Mouse (Mus musculus) heart, embryonic 13.5 days (tissue): ENCODE results near the gene Cmss1. TPM values are rescaled to one million over a fixed set of nuclear protein-coding genes. Genes with fewer than 3 reads are reported as not detected.
A peak's percentile ranks its signal among the peaks of the same experiment; 100 is the strongest.

Experiments used
- ATAC-seq: fragments of 200-750 bp; cut with Nextera tagmentation; 2 replicates; pipeline ENCODE4 v1.8.0; 2017; ENCODE audit warnings: moderate TSS enrichment; ENCODE audit not compliant: insufficient number of reproducible peaks, low FRiP score, low TSS enrichment; ENCODE audit errors: extremely low read depth
- H3K27ac ChIP-seq: fragments of 300-500 bp; sonication (generic); replicated peaks from 2 replicates; pipeline ENCODE4 v1.5.1; 2015; ENCODE audit warnings: moderate library complexity, mild to moderate bottlenecking, inconsistent platforms
- H3K27me3 ChIP-seq: fragments of 300-500 bp; sonication (generic); replicated peaks from 2 replicates; pipeline ENCODE4 v1.6.1; 2015; ENCODE audit warnings: mild to moderate bottlenecking, inconsistent platforms
- H3K36me3 ChIP-seq: fragments of 300-500 bp; sonication (generic); 2 replicates; pipeline ENCODE4 v1.6.1; 2015; ENCODE audit warnings: mild to moderate bottlenecking, inconsistent platforms
- H3K4me1 ChIP-seq: fragments of 300-500 bp; sonication (generic); 2 replicates; pipeline ENCODE4 v1.6.1; 2015; ENCODE audit warnings: inconsistent platforms
- H3K4me2 ChIP-seq: fragments of 300-500 bp; sonication (generic); 2 replicates; pipeline ENCODE4 v1.6.1; 2015; ENCODE audit warnings: inconsistent platforms, mild to moderate bottlenecking, moderate library complexity
- H3K4me3 ChIP-seq: fragments of 300-500 bp; sonication (generic); 2 replicates; pipeline ENCODE4 v1.5.1; 2015; ENCODE audit warnings: moderate library complexity, mild to moderate bottlenecking, inconsistent platforms
- H3K9ac ChIP-seq: fragments of 300-500 bp; sonication (generic); 2 replicates; pipeline ENCODE4 v1.6.1; 2015; ENCODE audit warnings: inconsistent platforms, mild to moderate bottlenecking, moderate library complexity
- H3K9me3 ChIP-seq: fragments of 300-500 bp; sonication (generic); 2 replicates; pipeline ENCODE4 v1.6.1; 2016; ENCODE audit warnings: inconsistent platforms
- WGBS: fragments of 180-500 bp; shearing (Covaris S2); methylation state at CpG from one replicate; pipeline ENCODE4 v1.1.7; 2015; ENCODE audit warnings: mixed read lengths; 5-methylcytosine and 5-hydroxymethylcytosine counted together
- polyA plus RNA-seq: library from polyadenylated mRNA; unstranded; fragments of >200 nt; fragmentation: Nextera tagmentation; extraction: Ambion mirVana; gene quantifications from 2 replicates; pipeline ENCODE4 v1.2.1, GENCODE M21; 2015

Gene Cmss1
- polyA plus RNA-seq, 1 experiment from 2014 or later, result 32.2 TPM

DNA sequence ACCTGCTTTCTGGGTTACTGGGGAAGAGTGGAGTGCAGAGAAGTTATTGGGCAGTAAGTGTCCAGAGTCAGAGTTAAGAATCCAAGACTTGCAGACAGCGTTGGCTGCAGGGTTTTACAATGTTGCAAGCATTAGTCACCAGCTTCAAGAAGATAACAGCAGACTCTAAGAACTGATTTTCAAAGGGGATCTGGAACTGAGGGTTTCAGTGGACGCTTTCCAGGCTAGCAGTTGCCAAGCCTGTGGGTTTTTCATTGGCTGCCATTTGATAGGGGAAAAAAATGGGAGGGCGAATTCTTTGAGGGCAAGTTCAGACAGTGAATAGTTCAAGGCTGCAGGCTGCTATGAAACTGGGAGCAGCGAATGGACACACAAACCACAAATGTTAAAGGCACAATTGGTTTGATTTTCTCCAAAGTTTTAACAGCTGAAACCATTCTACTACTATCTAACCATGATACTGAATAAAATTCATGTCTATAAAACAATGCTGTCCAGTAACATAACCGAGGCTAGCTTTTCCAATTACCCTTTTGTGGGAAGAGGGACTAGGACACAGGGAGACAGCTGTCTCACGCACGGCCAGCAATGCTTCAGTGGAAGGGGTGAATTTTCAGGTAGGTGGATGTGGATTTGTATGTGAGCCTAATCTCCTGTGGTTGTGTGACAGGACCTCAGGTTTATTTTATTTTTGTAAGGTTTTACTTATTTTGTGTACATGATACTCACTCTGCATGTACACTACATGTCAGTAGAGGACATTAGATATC is 179.0 kb downstream of the Cmss1 start:
- Histone ChIP-seq H3K36me3 (no peaks in the 10 kb centered on the region), H3K9ac (no peak overlapping the region), H3K4me1 (peaks cover 50% of the 10 kb centered on the region), H3K27ac (peak overlapping the region; percentile 75), H3K27me3 (no peaks in the 10 kb centered on the region), H3K4me3 (no peak overlapping the region), H3K9me3 (no peaks in the 10 kb centered on the region), H3K4me2 (no peak overlapping the region)
- ATAC-seq, result no peak
- WGBS, result 47% methylated on average over 7 of the region's 7 CpGs

DNA sequence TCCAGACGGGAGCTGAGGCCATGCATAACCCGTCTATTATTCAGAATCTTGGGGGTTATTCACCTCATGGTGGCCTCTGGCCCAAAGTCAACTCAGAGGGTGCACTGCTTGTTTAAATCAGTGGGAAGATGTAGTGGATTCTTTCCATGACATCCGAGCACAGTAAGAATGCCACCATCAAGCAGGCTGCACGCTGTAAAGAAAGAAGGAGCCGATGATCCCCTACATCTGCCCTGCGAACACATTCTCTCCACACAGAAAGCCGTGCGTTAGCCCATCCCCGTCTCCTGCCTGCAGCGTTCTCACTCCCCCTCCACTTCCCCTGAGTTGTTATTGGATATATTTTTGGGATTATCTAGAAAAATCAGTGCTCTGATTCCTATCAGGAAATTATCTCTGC is 180.0 kb downstream of the Cmss1 start:
- Histone ChIP-seq H3K36me3 (no peaks in the 10 kb centered on the region), H3K4me3 (no peak overlapping the region), H3K9me3 (no peaks in the 10 kb centered on the region), H3K27me3 (no peaks in the 10 kb centered on the region), H3K9ac (no peak overlapping the region), H3K4me2 (no peak overlapping the region), H3K27ac (peak overlapping the region; percentile 75), H3K4me1 (peaks cover 56% of the 10 kb centered on the region)
- no peak for ATAC-seq
- WGBS, result 72% methylated on average over 10 of the region's 10 CpGs

DNA sequence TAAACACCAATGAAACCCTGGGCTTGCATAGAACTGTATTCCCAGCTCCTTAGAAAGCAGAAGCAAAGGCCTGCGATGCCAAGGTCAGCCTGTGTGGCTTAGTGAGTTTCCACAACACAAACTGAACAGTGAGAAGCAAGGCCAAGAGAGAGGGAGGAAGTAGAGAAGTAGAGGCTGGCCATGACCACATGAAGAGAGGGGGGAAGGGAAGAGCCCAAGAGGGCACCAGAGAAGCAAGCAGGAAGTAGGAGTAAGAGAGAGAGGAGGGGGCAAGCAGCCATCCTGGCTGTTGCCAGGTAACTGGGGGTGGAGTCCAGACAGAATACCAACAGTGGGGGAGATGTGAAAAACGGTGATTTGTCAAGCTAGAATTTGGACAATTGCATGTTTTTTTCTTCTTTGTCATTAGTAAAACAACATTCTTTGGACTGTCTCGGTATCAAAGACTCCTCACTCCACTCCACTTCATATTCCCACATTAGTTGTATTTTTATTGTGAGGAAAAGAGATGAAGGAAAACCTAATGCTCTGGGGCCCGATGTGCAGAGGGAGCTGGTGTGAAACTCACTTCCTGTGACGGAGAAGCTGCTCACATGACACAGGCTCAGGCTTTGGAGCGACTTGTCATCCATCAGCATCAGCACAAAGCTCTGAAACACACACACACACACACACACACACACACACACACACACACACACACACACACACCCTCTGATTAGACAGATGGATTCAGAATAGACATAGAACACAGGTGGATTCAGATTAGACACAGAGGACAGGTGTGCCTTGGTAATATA is 183.5 kb downstream of the Cmss1 start:
- H3K27ac ChIP-seq, result peak overlapping the region; percentile 24; the same call in 1 of the 2 replicates
- H3K4me2 ChIP-seq, result no peak overlapping the region
- no peak overlapping the region for H3K9ac ChIP-seq
- 66% methylated on average over 6 of the region's 6 CpGs for WGBS
- H3K9me3 ChIP-seq, result no peaks in the 10 kb centered on the region
- no peak for ATAC-seq
- H3K4me3 ChIP-seq, result no peak overlapping the region
- no peaks in the 10 kb centered on the region for H3K36me3 ChIP-seq
- H3K27me3 ChIP-seq, result no peaks in the 10 kb centered on the region
- peaks cover 77% of the 10 kb centered on the region for H3K4me1 ChIP-seq

DNA sequence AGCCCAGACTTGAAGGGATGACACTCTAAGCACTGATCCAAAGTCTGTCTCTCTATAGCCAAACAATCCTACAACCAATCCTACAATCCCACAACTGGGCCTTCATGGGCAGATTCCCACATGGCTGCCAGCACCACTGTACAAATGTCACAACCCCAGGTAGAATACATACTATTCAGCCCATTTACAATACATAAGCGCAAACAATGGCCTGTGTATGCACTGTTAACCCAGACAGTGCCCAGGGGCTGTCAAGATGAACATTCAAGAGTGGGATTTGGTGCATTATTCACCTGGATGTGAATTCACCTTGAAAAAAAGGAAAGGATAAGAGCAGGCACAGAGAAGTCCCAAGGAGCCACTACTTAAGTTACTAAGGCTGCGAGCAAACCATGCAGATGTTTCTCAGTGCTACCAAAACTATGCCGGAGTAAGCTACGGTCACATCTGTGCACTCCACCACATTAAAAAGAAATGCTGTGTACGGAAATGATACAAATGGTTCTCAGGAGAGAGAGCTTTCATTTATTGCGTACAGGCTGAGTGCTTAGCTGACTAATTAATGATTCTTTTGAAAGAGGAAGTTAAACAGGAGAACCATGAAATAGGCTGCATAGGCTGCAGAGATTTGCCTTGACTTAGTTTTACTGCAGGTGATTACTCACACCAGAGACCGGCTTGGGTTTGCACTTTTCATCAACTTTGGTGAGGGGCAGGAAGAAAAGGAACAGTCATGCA is 184.8 kb downstream of the Cmss1 start:
- no peak for ATAC-seq
- H3K4me2 ChIP-seq, result no peak overlapping the region
- H3K36me3 ChIP-seq, result no peaks in the 10 kb centered on the region
- no peak overlapping the region for H3K4me3 ChIP-seq
- H3K4me1 ChIP-seq, result peaks cover 75% of the 10 kb centered on the region
- H3K27ac ChIP-seq, result peak overlapping the region; percentile 82
- H3K27me3 ChIP-seq, result no peaks in the 10 kb centered on the region
- H3K9ac ChIP-seq, result no peak overlapping the region
- no peaks in the 10 kb centered on the region for H3K9me3 ChIP-seq
- 82% methylated on average over 7 of the region's 7 CpGs for WGBS

DNA sequence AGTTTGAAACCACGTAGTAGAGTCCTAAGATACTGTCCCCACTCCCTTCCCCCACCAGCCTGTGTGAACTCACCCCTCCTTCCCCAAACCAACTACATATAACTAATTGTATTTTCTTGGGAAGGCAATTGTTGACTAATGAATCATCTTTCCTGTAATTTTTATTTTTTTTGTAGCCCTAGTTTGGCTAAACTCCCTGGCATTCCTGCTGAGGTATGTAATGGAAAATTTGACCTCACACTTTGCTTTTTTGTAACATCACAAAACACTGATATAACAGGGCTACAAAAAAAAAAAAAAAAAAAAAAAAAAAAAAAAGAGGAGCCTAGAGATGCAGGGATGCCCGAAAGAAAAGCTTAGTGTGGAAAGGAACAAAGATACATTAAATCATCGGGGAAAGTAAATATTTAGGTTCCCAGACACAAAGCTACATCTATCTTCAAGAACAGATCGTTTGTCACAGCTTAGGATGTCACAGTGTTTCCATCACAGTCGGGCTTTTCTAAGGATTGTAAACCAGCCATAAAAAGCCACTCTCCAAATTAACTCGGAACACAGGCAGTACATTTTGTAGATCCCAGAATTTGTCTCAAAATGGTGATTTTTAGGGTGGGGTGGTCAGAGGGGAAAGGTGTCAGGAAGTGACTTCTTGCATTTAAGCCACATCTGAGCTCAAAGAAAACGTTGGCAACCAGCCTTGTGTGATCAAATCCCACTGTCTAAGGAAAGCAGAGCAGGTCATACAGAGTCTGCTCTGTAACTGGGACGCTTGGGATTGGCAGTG is 185.7 kb downstream of the Cmss1 start:
- 35% methylated on average over 8 of the region's 8 CpGs for WGBS
- Histone ChIP-seq H3K9ac (no peak overlapping the region), H3K27me3 (no peaks in the 10 kb centered on the region), H3K4me2 (no peak overlapping the region), H3K9me3 (no peaks in the 10 kb centered on the region), H3K36me3 (no peaks in the 10 kb centered on the region), H3K4me3 (no peak overlapping the region), H3K27ac (peak overlapping the region; percentile 82), H3K4me1 (peaks cover 74% of the 10 kb centered on the region)
- no peak for ATAC-seq

DNA sequence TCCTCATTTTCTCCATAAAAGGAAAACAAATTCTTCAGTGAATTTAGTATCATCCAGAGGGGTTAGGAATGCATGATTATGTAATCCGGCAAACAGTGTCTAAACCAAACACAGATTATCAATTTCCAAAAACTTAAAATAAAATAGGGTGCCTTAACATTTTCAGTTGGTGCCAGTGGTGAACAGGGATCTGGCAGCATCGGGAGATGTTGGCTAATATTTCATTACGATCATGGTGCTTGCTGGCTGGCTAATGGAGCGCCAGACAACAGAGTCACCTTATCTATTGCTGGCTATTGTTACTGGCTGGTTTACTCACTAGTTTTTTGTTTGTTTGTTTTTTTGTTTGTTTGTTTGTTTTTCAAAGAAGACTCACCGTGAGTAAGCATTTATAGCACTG is 186.8 kb downstream of the Cmss1 start:
- no peaks in the 10 kb centered on the region for H3K9me3 ChIP-seq
- no peak overlapping the region for H3K4me2 ChIP-seq
- no peak for ATAC-seq
- 67% methylated on average over 5 of the region's 5 CpGs for WGBS
- peak overlapping the region; percentile 82 for H3K27ac ChIP-seq
- no peaks in the 10 kb centered on the region for H3K36me3 ChIP-seq
- no peak overlapping the region for H3K9ac ChIP-seq
- H3K4me3 ChIP-seq, result no peak overlapping the region
- H3K4me1 ChIP-seq, result peaks cover 64% of the 10 kb centered on the region
- H3K27me3 ChIP-seq, result no peaks in the 10 kb centered on the region

DNA sequence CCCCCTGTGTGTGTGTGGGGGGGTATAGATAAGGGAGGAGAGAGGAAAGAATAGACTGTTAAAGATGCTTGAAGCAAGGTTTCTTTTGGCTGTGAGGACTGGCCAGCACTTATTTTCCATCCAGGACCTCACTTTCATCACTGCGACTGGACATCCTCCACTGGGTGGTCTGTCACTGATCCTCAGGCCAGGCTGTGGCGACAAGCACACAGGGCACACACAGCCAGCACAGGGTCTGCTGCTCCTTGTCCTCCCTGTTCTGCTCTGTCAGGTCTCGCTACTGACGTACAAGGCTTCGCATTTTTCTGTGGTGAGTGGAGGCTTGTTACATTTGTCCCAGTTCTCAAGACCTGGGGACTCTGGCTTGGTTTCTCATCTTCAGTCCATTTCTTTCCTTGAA is 187.3 kb downstream of the Cmss1 start:
- Histone ChIP-seq H3K4me2 (no peak overlapping the region; the same call in 1 of the 2 replicates), H3K9ac (peak overlapping the region; percentile 63; the same call in 1 of the 2 replicates), H3K9me3 (peaks cover 5% of the 10 kb centered on the region; the same call in 1 of the 2 replicates), H3K4me3 (no peak overlapping the region), H3K27ac (peak overlapping the region; percentile 82), H3K27me3 (no peaks in the 10 kb centered on the region), H3K36me3 (no peaks in the 10 kb centered on the region), H3K4me1 (peaks cover 60% of the 10 kb centered on the region)
- WGBS, result 27% methylated on average over 5 of the region's 5 CpGs
- ATAC-seq, result no peak; the same call in 1 of the 2 replicates

DNA sequence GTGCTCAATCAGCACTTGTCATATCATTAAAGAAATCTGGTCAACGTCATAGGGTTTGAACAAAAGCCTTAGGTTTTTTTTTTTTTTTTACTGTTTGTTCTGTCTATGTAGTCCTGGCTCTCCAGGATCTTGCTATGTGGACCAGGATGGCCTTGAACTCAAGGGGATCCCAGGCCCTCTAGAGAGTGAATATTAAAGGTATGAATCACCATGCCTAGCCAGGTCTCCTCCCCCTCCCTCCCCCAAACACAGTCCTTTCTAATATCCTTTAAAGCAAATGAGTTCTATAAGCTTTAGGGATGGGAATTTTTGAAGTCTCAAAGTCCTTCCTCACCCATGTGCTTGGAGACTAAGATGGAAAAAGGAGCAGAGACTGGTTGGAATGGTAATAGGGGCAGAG is 188.7 kb downstream of the Cmss1 start:
- Histone ChIP-seq H3K4me2 (no peak overlapping the region), H3K9ac (no peak overlapping the region), H3K9me3 (peaks cover 7% of the 10 kb centered on the region; the same call in 1 of the 2 replicates), H3K4me1 (peaks cover 57% of the 10 kb centered on the region), H3K36me3 (no peaks in the 10 kb centered on the region), H3K27me3 (no peaks in the 10 kb centered on the region), H3K4me3 (no peak overlapping the region), H3K27ac (no peak overlapping the region)
- ATAC-seq, result no peak
- WGBS, result 74% methylated on average over 1 of the region's 1 CpGs

DNA sequence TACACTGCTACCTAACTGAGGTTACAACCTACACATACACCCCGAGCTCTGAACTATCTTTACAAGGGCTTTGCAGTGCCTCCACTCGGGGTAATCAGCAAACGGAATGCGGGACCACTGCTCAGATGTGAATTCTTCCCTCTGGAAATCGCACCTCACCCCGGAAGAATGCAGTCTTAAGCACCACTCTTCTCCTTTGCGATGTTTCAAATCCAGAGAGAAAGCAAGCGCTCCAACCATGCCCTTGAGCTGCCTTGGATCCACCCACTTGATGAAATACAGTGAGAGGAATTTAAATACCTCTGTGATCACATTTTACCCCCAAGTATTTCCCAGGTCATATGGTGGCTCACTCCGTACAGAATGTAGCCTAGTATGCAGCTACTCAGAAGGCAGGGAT is 189.6 kb downstream of the Cmss1 start:
- Histone ChIP-seq H3K9me3 (peaks cover 7% of the 10 kb centered on the region; the same call in 1 of the 2 replicates), H3K36me3 (no peaks in the 10 kb centered on the region), H3K27ac (peak overlapping the region; percentile 58), H3K27me3 (no peaks in the 10 kb centered on the region), H3K4me3 (0 out of 2 replicates have a peak overlapping the region, but pooled peaks have one; percentile 15), H3K4me2 (peak overlapping the region; percentile 52), H3K9ac (no peak overlapping the region), H3K4me1 (peaks cover 53% of the 10 kb centered on the region)
- no peak for ATAC-seq
- 27% methylated on average over 9 of the region's 9 CpGs for WGBS

DNA sequence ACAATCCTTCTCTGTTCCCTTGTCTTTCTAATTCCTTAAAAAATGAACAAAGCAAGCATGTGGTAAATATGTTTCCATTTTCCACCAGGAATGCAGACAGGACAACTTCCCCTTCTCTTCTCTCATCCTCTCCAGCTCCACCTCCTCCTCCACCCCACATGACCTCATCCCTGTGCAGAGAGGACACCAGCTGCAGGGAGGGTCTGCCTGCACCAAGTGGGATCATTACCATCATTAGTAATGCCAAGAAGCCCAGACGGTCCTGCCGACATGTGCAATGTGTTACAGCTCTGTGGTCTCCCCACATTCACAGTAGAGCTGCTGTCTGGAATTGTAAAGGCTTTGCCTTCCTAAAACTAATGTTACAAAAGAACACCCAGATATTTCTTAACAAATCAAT is 190.6 kb downstream of the Cmss1 start:
- H3K4me3 ChIP-seq, result no peak overlapping the region
- H3K9ac ChIP-seq, result no peak overlapping the region
- ATAC-seq, result no peak
- H3K4me2 ChIP-seq, result no peak overlapping the region
- 0 out of 2 replicates have a peak overlapping the region, but pooled peaks have one; percentile 20 for H3K27ac ChIP-seq
- no peaks in the 10 kb centered on the region for H3K27me3 ChIP-seq
- WGBS, result 50% methylated on average over 2 of the region's 2 CpGs
- H3K9me3 ChIP-seq, result peaks cover 7% of the 10 kb centered on the region; the same call in 1 of the 2 replicates
- H3K4me1 ChIP-seq, result peaks cover 43% of the 10 kb centered on the region
- no peaks in the 10 kb centered on the region for H3K36me3 ChIP-seq
